Mouse (Mus musculus): ENCODE results near the gene Bmp3. TPM values are rescaled to one million over a fixed set of nuclear protein-coding genes. Genes with fewer than 3 reads are reported as not detected.

Gene Bmp3
- polyA plus RNA-seq, 1 experiment from 2014 or later: 3.0 TPM

Other genes with a start within 250 kb of the Bmp3 start
- gene Prkg2, start 182.9 kb downstream of the Bmp3 start, polyA plus RNA-seq (2015; fragmentation: Nextera tagmentation; extraction: Ambion mirVana): 3.5 and 4.7 TPM in 2 replicates